Mouse (Mus musculus): ENCODE data around the gene Zdhhc18.

DNA sequence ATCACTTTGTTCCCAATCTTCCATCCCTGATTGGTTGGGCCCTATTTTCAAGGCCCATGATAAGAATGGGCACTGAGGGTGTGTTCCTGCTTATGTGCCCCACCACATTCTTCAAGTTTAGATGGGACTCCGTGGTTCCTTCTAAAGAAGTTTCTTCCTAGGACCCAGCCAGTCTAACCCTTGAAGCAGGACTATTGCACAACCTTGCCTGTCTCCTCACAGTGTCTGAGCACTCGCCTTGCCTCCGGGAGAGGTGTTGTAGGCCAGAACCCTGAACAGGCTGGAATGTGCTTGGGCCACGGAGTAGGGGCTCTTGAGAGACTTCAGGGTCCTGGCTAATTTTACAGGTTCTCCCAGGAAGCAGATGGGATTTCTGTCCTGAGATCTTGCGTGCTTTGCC, 46.9 kb downstream of the Zdhhc18 start:
- TF ChIP-seq CTCF (IDR thresholded peaks at IDR 0.05; ENCODE audit: low read depth) (no peak), EP300 (IDR thresholded peaks at IDR 0.05; ENCODE audit: low read depth) (no peak)
